Mouse (Mus musculus) frontal cortex, adult 2 months (tissue): ENCODE results near the gene 4930402F06Rik. TPM values are rescaled to one million over a fixed set of nuclear protein-coding genes. Genes with fewer than 3 reads are reported as not detected.

Source experiments
- DNase-seq, 2 experiments: peaks; one replicate each; pipeline ENCODE4 v3.0.0; 2022; ENCODE audit warnings: low spot score in 1 of 2; ENCODE audit errors: extremely low spot score in 1 of 2
- polyA plus RNA-seq: library from polyadenylated mRNA; depleted of rRNA; stranded (reverse); fragments of >200 nt; gene quantifications from 2 replicates; pipeline ENCODE4 v1.2.3, GENCODE M21; 2012; rRNA removed

Gene 4930402F06Rik
- polyA plus RNA-seq, 1 experiment = not detected

GRCm38 (mm10) chr2:35345984-35346383, 51.0 kb downstream of the 4930402F06Rik start:
- no peak for DNase-seq

- no peak for DNase-seq
Measured at GRCm38 (mm10) chr2:35342605-35343004, 54.4 kb downstream of the 4930402F06Rik start.

GRCm38 (mm10) chr2:35338707-35339106, 58.3 kb downstream of the 4930402F06Rik start:
- no peak for DNase-seq

GRCm38 (mm10) chr2:35338036-35338435, 58.9 kb downstream of the 4930402F06Rik start:
- DNase-seq = no peak

- no peak for DNase-seq
Measured at GRCm38 (mm10) chr2:35337419-35337818, 59.6 kb downstream of the 4930402F06Rik start.

GRCm38 (mm10) chr2:35336388-35337280, 60.3 kb downstream of the 4930402F06Rik start, which contains the start of gene Stom:
Gene Stom (minus strand): TSS chr2:35336976.
- peak; percentile 91 to 97 for DNase-seq

- DNase-seq = no peak
Measured at GRCm38 (mm10) chr2:35335620-35336019, 61.4 kb downstream of the 4930402F06Rik start.

- no peak for DNase-seq
Measured at GRCm38 (mm10) chr2:35333670-35334069, 63.3 kb downstream of the 4930402F06Rik start.

GRCm38 (mm10) chr2:35331205-35331604, 65.8 kb downstream of the 4930402F06Rik start:
- no peak for DNase-seq

GRCm38 (mm10) chr2:35329061-35329460, 67.9 kb downstream of the 4930402F06Rik start:
- no peak for DNase-seq

GRCm38 (mm10) chr2:35328064-35328792, 68.7 kb downstream of the 4930402F06Rik start:
- DNase-seq = no peak

GRCm38 (mm10) chr2:35327583-35327982, 69.4 kb downstream of the 4930402F06Rik start:
- no peak for DNase-seq

- no peak for DNase-seq
Measured at GRCm38 (mm10) chr2:35326931-35327330, 70.0 kb downstream of the 4930402F06Rik start.

GRCm38 (mm10) chr2:35325930-35326329, 71.0 kb downstream of the 4930402F06Rik start:
- no peak for DNase-seq

Other genes with a start within 250 kb of the 4930402F06Rik start
- gene Rab14, start 196.1 kb downstream of the 4930402F06Rik start, polyA plus RNA-seq = 178 and 186 TPM in 2 replicates
- gene Gsn, start 140.8 kb downstream of the 4930402F06Rik start, polyA plus RNA-seq = 99.2 and 99.6 TPM in 2 replicates
- gene Stom, start 60.2 kb downstream of the 4930402F06Rik start, polyA plus RNA-seq = 16.9 and 20.3 TPM in 2 replicates
- not detected in 2 replicates for gene 4930568D16Rik, start 29.4 kb downstream of the 4930402F06Rik start, polyA plus RNA-seq
- 3.8 TPM in 2 replicates for gene Ggta1, start 66.1 kb upstream of the 4930402F06Rik start, polyA plus RNA-seq
- 73.9 and 77.2 TPM in 2 replicates for gene Dab2ip, start 161.1 kb upstream of the 4930402F06Rik start, polyA plus RNA-seq